ENCODE assay signal across 10 mouse cellular contexts in genomic region chr13:116310463-116310765, GRCm38 (mm10). TPM values are rescaled to one million over a fixed set of nuclear protein-coding genes. Genes with fewer than 3 reads are reported as not detected.
DNase-seq lines count a peak whose midpoint lies in the region; ATAC-seq and TF ChIP-seq lines count a peak whose summit lies in the region.
"Had no signal": no experiment of that assay in that cellular context is flagged by ENCODE, and none has a peak within 500 bp of the region (broad histone marks: within the 10 kb centered on the region; RNA-seq: fewer than 3 reads in every experiment).

No protein-coding gene starts in this region.

- no peak overlapping the region; the same call in 1 of the 2 replicates for H3K4me2 ChIP-seq in hindbrain, postnatal 0 days (ENCODE audit: low read depth, low read length)
- H3K4me2 ChIP-seq in embryonic facial prominence, embryonic 14.5 days (ENCODE audit: low read depth, low read length): peak overlapping the region; percentile 99
- peak overlapping the region; percentile 82 for H3K4me2 ChIP-seq in intestine, embryonic 14.5 days (ENCODE audit: low read length)
- H3K4me2 ChIP-seq in neural tube, embryonic 11.5 days (ENCODE audit: low read depth): no peak overlapping the region; the same call in 1 of the 2 replicates

- H3K36me3 ChIP-seq in hindbrain, embryonic 10.5 days: no peaks in the 10 kb centered on the region
- no peaks in the 10 kb centered on the region for H3K36me3 ChIP-seq in hindbrain, postnatal 0 days (ENCODE audit: insufficient read depth, low read length)
- H3K36me3 ChIP-seq in embryonic facial prominence, embryonic 14.5 days (ENCODE audit: control insufficient read depth, insufficient read depth, low read length): no peaks in the 10 kb centered on the region
- H3K36me3 ChIP-seq in intestine, embryonic 14.5 days (ENCODE audit: control insufficient read depth, insufficient read depth, low read length): no peaks in the 10 kb centered on the region
- no peaks in the 10 kb centered on the region for H3K36me3 ChIP-seq in neural tube, embryonic 11.5 days (ENCODE audit: control insufficient read depth, insufficient read depth, low read length)

- H3K27ac ChIP-seq in hindbrain, embryonic 10.5 days: peak overlapping the region; percentile 40; the same call in 1 of the 2 replicates
- no peak overlapping the region for H3K27ac ChIP-seq in hindbrain, postnatal 0 days
- H3K27ac ChIP-seq in embryonic facial prominence, embryonic 14.5 days (replicated peaks; ENCODE audit: low read depth, low read length): no peak overlapping the region
- no peak overlapping the region for H3K27ac ChIP-seq in intestine, embryonic 14.5 days (ENCODE audit: low read depth)
- peak overlapping the region; percentile 23 for H3K27ac ChIP-seq in neural tube, embryonic 11.5 days (ENCODE audit: low read depth, low read length)
- H3K27ac ChIP-seq: layer of hippocampus, adult 2 months; macrophage had no signal

- no peak for TF ChIP-seq CTCF in hindbrain, postnatal 0 days (IDR thresholded peaks at IDR 0.05; ENCODE audit: low read depth)

- no peak for ATAC-seq in hindbrain, postnatal 0 days
- ATAC-seq in embryonic facial prominence, embryonic 14.5 days (ENCODE audit: low read depth): no peak
- no peak for ATAC-seq in intestine, embryonic 14.5 days (replicated peaks; ENCODE audit: low FRiP score, low TSS enrichment, low read depth)
- ATAC-seq in neural tube, embryonic 11.5 days (ENCODE audit: insufficient read depth, low FRiP score, low TSS enrichment): no peak

- peak; percentile 35 for DNase-seq in hindbrain, embryonic 10.5 days (ENCODE audit: low spot score)
- no peak for DNase-seq in hindbrain, postnatal 0 days (ENCODE audit: low spot score)
- DNase-seq in embryonic facial prominence, embryonic 14.5 days (ENCODE audit: low spot score): no peak
- DNase-seq in intestine, embryonic 14.5 days (ENCODE audit: low spot score): no peak
- DNase-seq in neural tube, embryonic 11.5 days (ENCODE audit: low spot score): peak; percentile 29
- no peak for DNase-seq in natural killer cell, adult 2 months (ENCODE audit: low spot score in 2 of 2)
- no peak for DNase-seq in layer of hippocampus, postnatal 36 days
- DNase-seq in adrenal gland, adult 8-10 months: no peak

- no peaks in the 10 kb centered on the region for H3K9me3 ChIP-seq in hindbrain, embryonic 10.5 days
- H3K9me3 ChIP-seq in hindbrain, postnatal 0 days (ENCODE audit: low read length): no peaks in the 10 kb centered on the region
- no peaks in the 10 kb centered on the region for H3K9me3 ChIP-seq in embryonic facial prominence, embryonic 14.5 days (ENCODE audit: control insufficient read depth, low read length)
- no peaks in the 10 kb centered on the region for H3K9me3 ChIP-seq in intestine, embryonic 14.5 days (ENCODE audit: control insufficient read depth, low read length)
- H3K9me3 ChIP-seq in neural tube, embryonic 11.5 days (ENCODE audit: control insufficient read depth, low read length): no peaks in the 10 kb centered on the region

- H3K27me3 ChIP-seq in hindbrain, embryonic 10.5 days (ENCODE audit: insufficient read depth, poor library complexity, severe bottlenecking): peaks cover 100% of the 10 kb centered on the region
- H3K27me3 ChIP-seq in hindbrain, postnatal 0 days (ENCODE audit: insufficient read depth, low read length): peaks cover 86% of the 10 kb centered on the region
- H3K27me3 ChIP-seq in embryonic facial prominence, embryonic 14.5 days (replicated peaks; ENCODE audit: control insufficient read depth, insufficient read depth, low read length): peaks cover 90% of the 10 kb centered on the region
- peaks cover 91% of the 10 kb centered on the region for H3K27me3 ChIP-seq in intestine, embryonic 14.5 days (replicated peaks; ENCODE audit: control insufficient read depth, insufficient read depth, low read length)
- H3K27me3 ChIP-seq in neural tube, embryonic 11.5 days (ENCODE audit: control insufficient read depth, insufficient read depth, low read length): peaks cover 82% of the 10 kb centered on the region

- peaks cover 16% of the 10 kb centered on the region for H3K4me1 ChIP-seq in hindbrain, embryonic 10.5 days (replicated peaks)
- no peaks in the 10 kb centered on the region for H3K4me1 ChIP-seq in hindbrain, postnatal 0 days (ENCODE audit: insufficient read depth, low read length)
- H3K4me1 ChIP-seq in embryonic facial prominence, embryonic 14.5 days (ENCODE audit: control insufficient read depth, insufficient read depth, low read length): no peaks in the 10 kb centered on the region
- H3K4me1 ChIP-seq in intestine, embryonic 14.5 days (replicated peaks; ENCODE audit: control insufficient read depth, insufficient read depth, low read length): 0 out of 2 replicates have a peak, but pooled peaks cover 2% of the 10 kb centered on the region
- no peaks in the 10 kb centered on the region for H3K4me1 ChIP-seq in neural tube, embryonic 11.5 days (ENCODE audit: control insufficient read depth, insufficient read depth, low read length)

- H3K9ac ChIP-seq in hindbrain, postnatal 0 days (replicated peaks; ENCODE audit: low read length): no peak overlapping the region
- peak overlapping the region; percentile 66 for H3K9ac ChIP-seq in embryonic facial prominence, embryonic 14.5 days (ENCODE audit: low read depth, low read length)
- H3K9ac ChIP-seq in intestine, embryonic 14.5 days (ENCODE audit: low read length): peak overlapping the region; percentile 56; the same call in 1 of the 2 replicates
- H3K9ac ChIP-seq in neural tube, embryonic 11.5 days (ENCODE audit: low read length): peak overlapping the region; percentile 46

- WGBS in hindbrain, embryonic 10.5 days: 0% methylated on average over 9 of the region's 9 CpGs
- 1% methylated on average over 9 of the region's 9 CpGs for WGBS in hindbrain, postnatal 0 days
- WGBS in embryonic facial prominence, embryonic 14.5 days: 1% methylated on average over 9 of the region's 9 CpGs
- WGBS in intestine, embryonic 14.5 days: 2% methylated on average over 9 of the region's 9 CpGs
- WGBS in neural tube, embryonic 11.5 days: under 1% methylated on average over 9 of the region's 9 CpGs

- peak overlapping the region; percentile 63 for H3K4me3 ChIP-seq in hindbrain, embryonic 10.5 days
- no peak overlapping the region for H3K4me3 ChIP-seq in hindbrain, postnatal 0 days (ENCODE audit: low read length)
- H3K4me3 ChIP-seq in embryonic facial prominence, embryonic 14.5 days (ENCODE audit: low read depth, low read length): peak overlapping the region; percentile 58
- peak overlapping the region; percentile 51 for H3K4me3 ChIP-seq in intestine, embryonic 14.5 days (ENCODE audit: low read depth, low read length)
- H3K4me3 ChIP-seq in neural tube, embryonic 11.5 days (ENCODE audit: low read depth, low read length): peak overlapping the region; percentile 58

RNA-seq across cellular contexts. Expression of gene Isl1, which starts 0.9 kb away (rescaled TPM):
- polyA plus RNA-seq in hindbrain, embryonic 10.5 days (2016; fragmentation: Nextera tagmentation; extraction: Ambion mirVana): 34.9 and 63.4 TPM in 2 replicates
- 16.9 and 21.8 TPM in 2 replicates for total RNA-seq in hindbrain, postnatal 0 days (2014; rRNA removed)
- polyA plus RNA-seq in hindbrain, postnatal 0 days (2015; fragmentation: Nextera tagmentation; extraction: Ambion mirVana): 8.3 and 10.2 TPM in 2 replicates
- polyA plus RNA-seq in embryonic facial prominence, embryonic 14.5 days (2014; fragmentation: Nextera tagmentation; extraction: Ambion mirVana): 24.0 and 25.9 TPM in 2 replicates
- 2.7 and 4.6 TPM in 2 replicates for polyA plus RNA-seq in intestine, embryonic 14.5 days (2014; fragmentation: Nextera tagmentation; extraction: Ambion mirVana)
- 111 and 136 TPM in 2 replicates for polyA plus RNA-seq in neural tube, embryonic 11.5 days (2014; fragmentation: Nextera tagmentation; extraction: Ambion mirVana)
- total RNA-seq in layer of hippocampus, postnatal 36 days (2021): not detected
- 10 to 100 TPM in 1 of 4 experiments, 1 to 10 TPM in 3; 5.4 to 14.7 (median 7.7) TPM for total RNA-seq in adrenal gland, adult 8-10 months (2022)
- total RNA-seq: layer of hippocampus, adult 2 months had no signal
- polyA plus RNA-seq: macrophage had no signal

Comparison
In these comparisons a context has a peak if more than half of its experiments do, and no peak if none do; other contexts are left out.
1. DNase-seq: peak in hindbrain, embryonic 10.5 days (single experiment) and neural tube, embryonic 11.5 days (single experiment); none in hindbrain, postnatal 0 days (single experiment), embryonic facial prominence, embryonic 14.5 days (single experiment), intestine, embryonic 14.5 days (single experiment), natural killer cell, adult 2 months (0 of 2), layer of hippocampus, postnatal 36 days (0 of 2) and adrenal gland, adult 8-10 months (single experiment).
2. H3K27ac ChIP-seq: peak in hindbrain, embryonic 10.5 days (single experiment) and neural tube, embryonic 11.5 days (single experiment); none in hindbrain, postnatal 0 days (single experiment), embryonic facial prominence, embryonic 14.5 days (single experiment) and intestine, embryonic 14.5 days (single experiment).
3. H3K4me2 ChIP-seq: peak in embryonic facial prominence, embryonic 14.5 days (single experiment) and intestine, embryonic 14.5 days (single experiment); none in hindbrain, postnatal 0 days (single experiment) and neural tube, embryonic 11.5 days (single experiment).